Mouse (Mus musculus) embryo, embryonic 11 days (tissue): ENCODE measurements at regions not wholly inside any gene's neighbourhood (a gene's known extent, or its start where the extent isn't known, plus 50 kb on each side); places are given as distances from the start of the nearest gene placed in this dataset.

Experiments
- DNase-seq: peaks from one replicate; pipeline ENCODE4 v3.0.0-alpha.2; 2015

DNA sequence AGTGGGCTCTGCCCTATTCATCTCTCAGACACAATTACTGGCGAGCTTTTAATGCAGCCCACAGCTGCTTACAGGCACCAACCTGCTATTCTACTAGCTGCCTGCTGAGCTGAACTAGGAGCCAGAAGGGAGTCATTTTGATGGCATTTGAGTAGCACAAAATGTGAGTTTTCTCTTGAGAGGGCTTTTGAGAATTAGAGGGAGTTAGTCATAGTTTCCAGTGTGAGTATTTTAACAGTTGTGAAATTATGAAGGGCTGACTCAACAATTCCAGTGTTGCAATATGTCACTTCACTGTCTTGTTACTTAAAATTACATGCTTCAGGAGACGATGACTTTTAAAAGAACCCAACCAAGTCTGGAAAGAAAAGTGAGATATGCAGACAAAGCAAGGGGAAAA lies 54.4 kb upstream of the Ly86 start:
- DNase-seq, result peak; percentile 11

DNA sequence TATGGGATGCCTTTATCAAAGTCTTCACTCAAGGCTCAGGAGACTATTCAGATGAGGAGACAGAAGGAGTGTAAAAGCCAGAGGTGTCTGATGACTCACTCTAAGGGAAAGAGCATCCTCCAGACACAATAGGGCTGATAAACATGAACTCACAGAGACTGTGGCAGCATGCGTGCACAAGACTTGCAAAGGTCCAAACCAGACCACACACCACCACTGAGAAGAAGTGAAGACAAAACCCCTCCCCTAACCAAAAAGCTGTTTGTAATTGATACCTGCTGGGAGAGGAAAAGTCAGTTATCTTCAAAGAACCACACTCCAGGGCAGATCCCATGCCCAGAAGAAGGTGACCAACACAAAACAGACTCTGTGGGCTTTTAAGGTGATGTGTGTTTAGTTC lies 56.0 kb upstream of the Ly86 start:
- no peak for DNase-seq

- no peak for DNase-seq
These were observed 62.5 kb upstream of the Ly86 start for GRCm38 (mm10) chr13:37282515-37282914.

- DNase-seq, result no peak
These were observed 65.8 kb upstream of the Ly86 start for GRCm38 (mm10) chr13:37279078-37279789.

GRCm38 (mm10) chr13:37249581-37250461 lies 95.2 kb upstream of the Ly86 start:
- peak; percentile 5 for DNase-seq

GRCm38 (mm10) chr13:37248741-37249140 lies 96.3 kb upstream of the Ly86 start:
- no peak for DNase-seq

- no peak for DNase-seq
These were observed 105.0 kb upstream of the Ly86 start for GRCm38 (mm10) chr13:37240048-37240447.

DNA sequence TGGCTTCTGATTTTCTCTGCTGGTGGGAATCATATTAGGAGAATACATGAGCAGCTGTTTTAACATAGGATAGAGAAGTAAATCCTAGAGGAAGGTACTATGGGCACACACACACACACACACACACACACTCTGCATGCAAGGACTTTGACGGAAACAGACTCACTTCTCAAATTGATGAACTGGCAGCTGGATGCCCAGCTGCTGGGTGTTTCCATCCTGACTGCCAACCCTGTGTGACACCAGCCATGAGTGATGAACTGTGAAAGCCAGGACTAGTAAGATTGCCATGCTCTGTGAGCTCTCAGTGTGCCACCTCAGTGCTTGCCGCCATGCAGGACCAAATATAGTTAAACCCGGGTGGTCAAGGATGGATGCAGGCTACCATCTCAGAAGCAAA lies 107.7 kb upstream of the Ly86 start:
- DNase-seq, result no peak

DNA sequence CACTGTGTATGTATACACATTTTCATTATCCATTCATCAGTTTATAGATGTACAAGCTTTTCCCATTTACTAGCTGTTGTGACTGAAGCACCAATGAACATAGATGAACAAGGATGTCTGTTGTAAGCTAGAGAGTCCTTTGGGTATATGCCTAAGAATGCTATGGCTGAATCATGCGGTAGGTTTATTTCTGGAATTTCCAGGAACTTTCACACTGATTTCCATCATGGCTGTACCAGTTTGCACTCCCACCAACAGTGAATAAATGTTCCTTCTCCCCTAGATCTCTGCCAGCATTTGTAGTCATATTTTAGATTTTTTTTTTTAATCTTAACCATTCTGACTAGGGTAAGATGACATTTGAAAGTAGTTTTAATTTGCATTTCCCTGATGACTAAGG lies 119.2 kb upstream of the Ly86 start:
- DNase-seq, result no peak

- no peak for DNase-seq
These were observed 124.6 kb upstream of the Ly86 start for GRCm38 (mm10) chr13:37220436-37220835.

DNA sequence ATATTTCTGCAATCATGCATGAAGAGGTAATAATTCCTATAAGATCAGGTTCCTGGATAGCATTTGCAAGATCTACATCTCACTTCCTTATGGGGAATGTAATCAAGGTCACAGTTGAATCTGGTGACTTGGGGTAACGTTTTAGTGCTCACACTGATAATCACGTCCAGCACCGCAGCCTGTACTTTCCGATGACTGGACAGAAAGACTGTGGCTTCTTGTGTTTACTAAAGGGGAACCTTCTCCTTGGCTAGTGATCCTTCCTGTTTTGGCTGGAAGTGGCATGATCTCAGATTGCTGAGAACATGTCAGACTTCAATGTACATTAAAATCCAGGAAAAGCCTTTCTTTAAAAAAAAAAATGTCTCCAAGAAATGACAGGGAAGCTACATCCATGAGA lies 126.4 kb upstream of the Ly86 start:
- DNase-seq, result no peak

DNA sequence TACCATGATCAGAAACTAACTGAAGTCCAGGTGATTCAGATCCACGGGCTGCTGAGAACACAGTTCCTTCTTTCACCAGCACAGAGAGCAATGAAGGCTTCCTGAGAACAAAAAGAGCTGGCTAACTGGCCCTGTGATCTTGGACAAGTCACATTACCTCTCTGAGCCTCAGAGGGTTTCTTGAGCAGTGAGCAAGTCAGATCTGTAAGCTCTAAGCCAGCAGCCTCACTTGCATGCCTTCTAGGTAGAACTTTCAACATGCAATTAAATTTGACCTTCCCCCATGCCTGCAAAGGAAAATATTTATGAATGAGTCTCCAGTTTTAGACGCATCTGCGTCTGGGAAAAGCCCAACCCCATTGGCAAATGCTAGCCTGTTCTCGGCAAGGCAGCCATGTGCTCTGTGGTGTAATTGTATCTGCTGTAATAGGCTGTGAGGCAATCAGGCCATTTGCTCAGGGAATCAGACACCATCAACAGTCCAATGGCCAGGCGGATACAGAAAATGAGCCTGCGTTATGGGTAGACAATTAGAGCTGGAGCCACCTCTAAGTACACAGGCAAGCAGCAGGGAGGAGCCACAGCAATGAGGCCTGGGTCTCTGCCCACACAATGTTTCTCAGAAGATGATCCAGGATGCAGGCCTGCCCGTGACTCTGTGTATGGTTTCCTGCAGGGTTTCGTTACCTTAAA lies 130.3 kb upstream of the Ly86 start:
- peak; percentile 36 for DNase-seq

DNA sequence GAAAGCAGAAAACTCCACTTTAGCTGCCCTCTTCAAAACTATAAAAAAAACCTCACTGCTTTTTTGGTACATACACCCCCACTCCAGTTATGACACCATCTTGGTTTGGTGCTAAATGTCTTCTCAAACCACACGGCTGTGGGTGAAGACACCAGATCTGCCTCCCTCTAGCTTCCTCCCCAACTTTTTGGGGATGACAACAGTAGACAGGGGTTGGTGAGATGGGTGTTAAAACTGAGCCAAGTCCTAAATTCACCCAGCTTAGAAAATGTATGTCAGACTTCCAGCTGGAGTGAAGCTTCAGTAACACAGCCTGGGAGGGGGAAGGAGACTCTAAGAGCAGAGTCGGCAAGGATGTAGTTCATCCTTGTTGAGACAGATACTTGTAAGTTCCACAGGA lies 147.1 kb upstream of the F13a1 start:
- no peak for DNase-seq

GRCm38 (mm10) chr13:37195857-37196256 lies 145.8 kb upstream of the F13a1 start:
- no peak for DNase-seq

DNA sequence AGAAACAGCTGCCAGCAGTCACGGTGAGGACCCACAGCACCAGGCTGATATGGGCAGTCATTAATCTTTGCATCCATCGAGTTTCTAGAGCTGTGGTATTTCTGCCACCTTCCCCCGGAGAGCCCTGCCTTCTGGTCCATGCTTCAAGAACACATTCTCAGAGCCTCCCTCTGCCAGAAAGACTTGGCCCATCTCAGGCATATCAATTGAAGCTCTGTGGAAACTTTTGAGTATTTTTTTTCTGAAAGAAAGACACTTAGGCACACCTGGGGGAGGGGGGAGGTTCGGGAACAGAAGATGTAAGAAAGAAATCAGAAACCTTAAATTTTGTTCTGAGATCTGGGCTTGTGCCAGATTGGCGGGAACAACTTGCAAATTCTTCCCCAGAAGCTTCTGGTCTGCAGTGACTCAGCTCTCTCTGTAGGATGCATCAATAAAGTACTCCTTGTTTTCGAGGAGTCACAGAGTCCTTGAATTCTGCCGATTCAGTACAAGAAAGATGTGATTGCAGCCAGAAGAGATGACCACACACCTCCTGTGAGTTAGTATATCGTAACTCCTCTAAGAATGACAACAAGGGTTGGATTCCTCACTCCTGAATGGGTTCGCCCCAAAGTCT lies 131.2 kb upstream of the F13a1 start:
- DNase-seq, result no peak

DNA sequence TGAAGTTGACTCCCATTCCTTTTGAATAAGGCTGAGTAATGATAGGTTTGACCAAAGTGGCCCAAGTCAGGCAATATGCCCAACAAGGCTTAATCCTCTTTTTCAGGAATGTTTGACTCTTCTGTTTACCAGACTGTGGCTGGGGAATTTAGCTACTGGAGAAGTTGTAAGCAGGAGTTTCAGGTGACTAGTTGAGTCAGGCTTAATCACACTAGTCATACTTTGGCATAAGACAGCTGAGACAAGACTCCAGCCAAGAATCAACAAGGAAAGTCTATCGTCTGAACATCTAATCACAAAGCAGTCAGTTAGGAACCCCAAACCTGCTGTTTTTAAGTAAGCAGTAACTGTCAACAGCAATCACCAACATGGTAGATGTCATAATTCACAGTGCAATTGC lies 126.5 kb upstream of the F13a1 start:
- DNase-seq, result no peak

DNA sequence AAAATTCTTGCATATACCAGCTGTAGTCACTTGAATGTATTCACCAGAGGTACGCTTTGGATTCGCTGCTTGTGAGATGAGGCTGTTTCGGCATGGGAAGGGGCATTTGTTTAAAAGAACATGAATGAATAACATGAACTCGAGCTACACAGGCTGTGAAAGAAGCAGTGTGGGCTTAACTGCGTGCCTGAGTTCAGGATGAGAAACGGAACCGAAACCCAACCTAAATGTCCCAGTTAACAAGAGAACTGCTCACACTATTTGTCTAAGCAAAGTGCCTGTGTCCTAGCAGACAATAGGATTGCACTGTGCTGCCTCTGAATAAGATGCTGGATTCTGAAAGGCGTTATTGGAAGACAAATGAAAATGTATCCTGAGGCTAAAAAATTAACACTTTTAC lies 126.0 kb upstream of the F13a1 start:
- DNase-seq, result no peak

- DNase-seq, result no peak
These were observed 108.9 kb upstream of the F13a1 start for GRCm38 (mm10) chr13:37158831-37159522.

DNA sequence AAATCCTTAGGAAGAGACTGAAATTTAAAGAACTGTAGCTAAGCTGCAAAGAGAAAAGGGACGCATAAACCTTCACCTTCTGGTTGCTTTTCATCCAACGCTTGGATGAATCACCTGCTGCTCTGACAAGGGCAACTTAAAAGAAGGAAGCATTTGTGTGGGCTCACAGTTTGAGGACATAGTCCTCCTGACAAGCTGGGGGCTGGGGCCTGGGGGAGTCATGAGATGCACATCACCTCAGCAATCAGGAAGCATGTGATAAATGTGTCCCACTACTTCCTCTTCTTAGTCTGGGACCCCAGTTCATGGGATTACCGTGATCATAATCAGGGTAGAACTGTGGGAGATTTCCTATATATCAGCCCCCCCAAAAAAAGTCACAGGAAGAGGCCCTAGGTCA lies 107.8 kb upstream of the F13a1 start:
- DNase-seq, result no peak

DNA sequence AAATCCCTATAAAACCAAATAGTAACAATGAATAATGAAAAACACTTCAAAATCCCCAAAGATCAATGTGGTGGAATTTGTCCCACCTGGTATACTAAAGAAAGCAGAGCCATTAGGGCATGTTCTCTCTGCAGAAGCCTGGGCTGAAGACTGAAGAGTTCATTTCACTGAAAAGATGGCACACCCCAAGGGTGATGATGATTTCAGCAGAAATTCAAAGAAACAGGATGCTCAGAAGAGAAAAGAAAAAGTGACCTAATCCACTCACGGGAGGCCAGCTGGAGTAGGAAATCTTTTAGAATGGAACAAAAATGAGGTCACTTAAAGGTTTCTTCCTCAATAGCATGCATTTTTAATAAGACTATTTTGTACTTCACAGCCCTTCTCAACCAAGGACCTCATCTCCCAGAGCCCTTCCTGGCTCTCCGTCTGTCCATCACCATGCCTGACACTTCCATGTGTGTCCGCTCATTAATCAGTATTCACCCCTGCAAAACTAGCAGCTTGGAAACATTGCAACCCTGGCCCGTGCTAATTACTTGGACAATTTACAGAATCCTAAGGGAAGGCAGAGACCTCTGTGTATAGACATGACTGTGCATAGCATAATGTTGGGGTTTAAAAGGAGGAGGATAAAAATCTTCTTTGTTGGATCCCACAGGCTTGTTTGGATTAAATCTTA lies 101.9 kb upstream of the F13a1 start:
- no peak for DNase-seq

DNA sequence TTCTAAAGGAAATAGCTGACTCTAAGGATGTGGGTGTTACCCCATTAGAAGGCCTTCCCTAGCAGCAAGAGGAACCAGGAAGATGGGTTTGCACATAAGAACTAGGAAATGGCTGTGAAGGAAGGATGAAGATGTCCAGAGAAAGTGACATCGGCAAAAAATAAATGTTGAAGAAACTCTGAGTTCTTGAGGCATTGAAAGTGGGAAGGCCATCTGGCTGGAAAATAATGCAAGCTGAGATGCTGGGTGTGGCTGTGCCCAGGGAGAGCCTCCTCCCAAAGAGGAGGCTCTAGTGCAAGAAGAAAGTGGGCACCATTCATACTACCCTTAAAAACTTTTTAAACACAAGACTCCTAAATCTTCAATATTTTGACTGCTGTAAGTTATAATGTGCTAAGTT lies 99.9 kb upstream of the F13a1 start:
- no peak for DNase-seq
